Mouse (Mus musculus): ENCODE measurements around the gene Pramel3. TPM values are rescaled to one million over a fixed set of nuclear protein-coding genes. Genes with fewer than 3 reads are reported as not detected.
"Not testable (repeated sequence)": the region's sequence is repeated elsewhere in the genome, so short reads cannot be mapped to it uniquely, and the experiment has no call there.

Pramel3 gene
- 0.54 TPM in 1 of 2 replicates, not detected in the other for total RNA-seq (2012; rRNA removed)

GRCm38 (mm10) chrX:135302007-135302406, at the start of gene Pramel3:
Gene Pramel3 (plus strand): TSS chrX:135302307.
- H3K36me3 ChIP-seq (ENCODE audit: control insufficient read depth, insufficient read depth, low read length, poor library complexity, severe bottlenecking); H3K4me1 ChIP-seq (ENCODE audit: control insufficient read depth in 2 of 2, insufficient read depth in 2 of 2, low read length in 2 of 2, poor library complexity in 1 of 2); H3K9ac ChIP-seq (ENCODE audit: insufficient read depth, low read depth, low read length, poor library complexity, severe bottlenecking); DNase-seq (ENCODE audit: low read depth, low spot score); H3K9me3 ChIP-seq (ENCODE audit: control insufficient read depth, insufficient read depth, low read depth, low read length); H3K4me3 ChIP-seq (ENCODE audit: insufficient read depth in 1 of 2, low read depth in 1 of 2, low read length in 2 of 2, poor library complexity in 1 of 2, severe bottlenecking in 1 of 2); in situ Hi-C loops (cut with MboI; ENCODE audit: low sequenced_read_pairs in 2 of 2, unreplicated experiment in 2 of 2); H3K27ac ChIP-seq (ENCODE audit: insufficient read depth, low read depth, low read length, poor library complexity, severe bottlenecking): not testable (repeated sequence)

GRCm38 (mm10) chrX:135360685-135361084, 58.6 kb downstream of the Pramel3 start:
- in situ Hi-C loops (cut with MboI; ENCODE audit: low sequenced_read_pairs in 2 of 2, unreplicated experiment in 2 of 2); H3K4me3 ChIP-seq (ENCODE audit: insufficient read depth in 1 of 2, low read depth in 1 of 2, low read length in 2 of 2, poor library complexity in 1 of 2, severe bottlenecking in 1 of 2); H3K4me1 ChIP-seq (ENCODE audit: control insufficient read depth in 2 of 2, insufficient read depth in 2 of 2, low read length in 2 of 2, poor library complexity in 1 of 2); H3K27ac ChIP-seq (ENCODE audit: insufficient read depth, low read depth, low read length, poor library complexity, severe bottlenecking); H3K9ac ChIP-seq (ENCODE audit: insufficient read depth, low read depth, low read length, poor library complexity, severe bottlenecking); H3K9me3 ChIP-seq (ENCODE audit: control insufficient read depth, insufficient read depth, low read depth, low read length); DNase-seq (ENCODE audit: low read depth, low spot score); H3K36me3 ChIP-seq (ENCODE audit: control insufficient read depth, insufficient read depth, low read length, poor library complexity, severe bottlenecking): not testable (repeated sequence)

GRCm38 (mm10) chrX:135361943-135362342, 59.8 kb downstream of the Pramel3 start:
- H3K4me3 ChIP-seq (ENCODE audit: insufficient read depth in 1 of 2, low read depth in 1 of 2, low read length in 2 of 2, poor library complexity in 1 of 2, severe bottlenecking in 1 of 2); H3K9ac ChIP-seq (ENCODE audit: insufficient read depth, low read depth, low read length, poor library complexity, severe bottlenecking); H3K36me3 ChIP-seq (ENCODE audit: control insufficient read depth, insufficient read depth, low read length, poor library complexity, severe bottlenecking); H3K9me3 ChIP-seq (ENCODE audit: control insufficient read depth, insufficient read depth, low read depth, low read length); H3K27ac ChIP-seq (ENCODE audit: insufficient read depth, low read depth, low read length, poor library complexity, severe bottlenecking); in situ Hi-C loops (cut with MboI; ENCODE audit: low sequenced_read_pairs in 2 of 2, unreplicated experiment in 2 of 2); H3K4me1 ChIP-seq (ENCODE audit: control insufficient read depth in 2 of 2, insufficient read depth in 2 of 2, low read length in 2 of 2, poor library complexity in 1 of 2); DNase-seq (ENCODE audit: low read depth, low spot score): not testable (repeated sequence)

Other genes starting within 250 kb of the Pramel3 start
- gene Gm15023, start 124.7 kb upstream of the Pramel3 start, total RNA-seq (2012; rRNA removed): 0.16 and 1.2 TPM in 2 replicates
- 0.18 TPM in 1 of 2 replicates, not detected in the other for gene Tceal6, start 91.6 kb upstream of the Pramel3 start, total RNA-seq (2012; rRNA removed)
- gene Gm5128, start 71.0 kb downstream of the Pramel3 start, total RNA-seq (2012; rRNA removed): 0.94 TPM in 1 of 2 replicates, not detected in the other
- gene Gm7903, start 131.5 kb downstream of the Pramel3 start, total RNA-seq (2012; rRNA removed): 0.42 and 1.6 TPM in 2 replicates
- 0.21 and 2.0 TPM in 2 replicates for gene AV320801, start 192.3 kb downstream of the Pramel3 start, total RNA-seq (2012; rRNA removed)

Measured in ES-E14 (cell line).